Mouse (Mus musculus): ENCODE measurements at regions not wholly inside any gene's neighbourhood (a gene's known extent, or its start where the extent isn't known, plus 50 kb on each side); places are given as distances from the start of the nearest gene placed in this dataset.

GRCm38 (mm10) chr17:51683318-51683717 lies 149.8 kb downstream of the Satb1 start:
- no peak overlapping the region for H3K4me3 ChIP-seq (ENCODE audit: low read depth, low read length)
- no peak overlapping the region for H3K27ac ChIP-seq (replicated peaks)
- H3K4me2 ChIP-seq (replicated peaks; ENCODE audit: low read depth) = no peak overlapping the region
- 87% methylated on average over 4 of the region's 4 CpGs for WGBS
- DNase-seq (ENCODE audit: low spot score) (no peak), ATAC-seq (ENCODE audit: low FRiP score, low TSS enrichment) (no peak)
- no peaks in the 10 kb centered on the region for H3K27me3 ChIP-seq (ENCODE audit: control insufficient read depth, insufficient read depth, low read length)
- TF ChIP-seq CTCF (IDR thresholded peaks at IDR 0.05; ENCODE audit: low read depth) = no peak
- no peak for TF ChIP-seq EP300 (optimal IDR thresholded peaks at IDR 0.05)
- H3K4me1 ChIP-seq (replicated peaks; ENCODE audit: control insufficient read depth, insufficient read depth) = no peaks in the 10 kb centered on the region
- no peaks in the 10 kb centered on the region for H3K36me3 ChIP-seq (ENCODE audit: control insufficient read depth, insufficient read depth, low read length)
- no peak overlapping the region for H3K9ac ChIP-seq (ENCODE audit: low read length)
- no peaks in the 10 kb centered on the region for H3K9me3 ChIP-seq (ENCODE audit: control insufficient read depth, low read length)

- Histone ChIP-seq H3K36me3 (ENCODE audit: control insufficient read depth, insufficient read depth, low read length) (no peaks in the 10 kb centered on the region), H3K27ac (replicated peaks) (no peak overlapping the region), H3K4me3 (ENCODE audit: low read depth, low read length) (no peak overlapping the region), H3K9ac (ENCODE audit: low read length) (no peak overlapping the region), H3K4me2 (replicated peaks; ENCODE audit: low read depth) (no peak overlapping the region), H3K4me1 (replicated peaks; ENCODE audit: control insufficient read depth, insufficient read depth) (no peaks in the 10 kb centered on the region), H3K9me3 (ENCODE audit: control insufficient read depth, low read length) (no peaks in the 10 kb centered on the region), H3K27me3 (ENCODE audit: control insufficient read depth, insufficient read depth, low read length) (no peaks in the 10 kb centered on the region)
- DNase-seq (ENCODE audit: low spot score) = no peak
- no peak for TF ChIP-seq EP300 (optimal IDR thresholded peaks at IDR 0.05)
- TF ChIP-seq CTCF (IDR thresholded peaks at IDR 0.05; ENCODE audit: low read depth) = no peak
- 76% methylated on average over 3 of the region's 3 CpGs for WGBS
- ATAC-seq (ENCODE audit: low FRiP score, low TSS enrichment) = no peak
Observed at GRCm38 (mm10) chr17:51682368-51682767, 150.7 kb downstream of the Satb1 start.

- ATAC-seq (ENCODE audit: low FRiP score, low TSS enrichment) = no peak
- Histone ChIP-seq H3K9me3 (ENCODE audit: control insufficient read depth, low read length) (no peaks in the 10 kb centered on the region), H3K4me1 (replicated peaks; ENCODE audit: control insufficient read depth, insufficient read depth) (no peaks in the 10 kb centered on the region), H3K9ac (ENCODE audit: low read length) (no peak overlapping the region), H3K27me3 (ENCODE audit: control insufficient read depth, insufficient read depth, low read length) (no peaks in the 10 kb centered on the region), H3K4me2 (replicated peaks; ENCODE audit: low read depth) (no peak overlapping the region), H3K36me3 (ENCODE audit: control insufficient read depth, insufficient read depth, low read length) (no peaks in the 10 kb centered on the region), H3K27ac (replicated peaks) (no peak overlapping the region), H3K4me3 (ENCODE audit: low read depth, low read length) (no peak overlapping the region)
- TF ChIP-seq CTCF (IDR thresholded peaks at IDR 0.05; ENCODE audit: low read depth) (no peak), EP300 (optimal IDR thresholded peaks at IDR 0.05) (no peak)
- WGBS = 89% methylated on average over 8 of the region's 8 CpGs
- no peak for DNase-seq (ENCODE audit: low spot score)
Observed at GRCm38 (mm10) chr17:51677451-51677850, 155.6 kb downstream of the Satb1 start.

- no peak for DNase-seq (ENCODE audit: low spot score)
- TF ChIP-seq CTCF (IDR thresholded peaks at IDR 0.05; ENCODE audit: low read depth) = no peak
- no peak for TF ChIP-seq EP300 (optimal IDR thresholded peaks at IDR 0.05)
- no peaks in the 10 kb centered on the region for H3K9me3 ChIP-seq (ENCODE audit: control insufficient read depth, low read length)
- WGBS = 57% methylated on average over 4 of the region's 4 CpGs
- no peak overlapping the region for H3K27ac ChIP-seq (replicated peaks)
- no peaks in the 10 kb centered on the region for H3K4me1 ChIP-seq (replicated peaks; ENCODE audit: control insufficient read depth, insufficient read depth)
- H3K27me3 ChIP-seq (ENCODE audit: control insufficient read depth, insufficient read depth, low read length) = no peaks in the 10 kb centered on the region
- H3K4me3 ChIP-seq (ENCODE audit: low read depth, low read length) = no peak overlapping the region
- no peak overlapping the region for H3K4me2 ChIP-seq (replicated peaks; ENCODE audit: low read depth)
- H3K9ac ChIP-seq (ENCODE audit: low read length) = no peak overlapping the region
- ATAC-seq (ENCODE audit: low FRiP score, low TSS enrichment) = no peak
- no peaks in the 10 kb centered on the region for H3K36me3 ChIP-seq (ENCODE audit: control insufficient read depth, insufficient read depth, low read length)
Observed at GRCm38 (mm10) chr17:51658408-51658807, 174.7 kb downstream of the Satb1 start.

- Histone ChIP-seq H3K9ac (ENCODE audit: low read length) (no peak overlapping the region), H3K9me3 (ENCODE audit: control insufficient read depth, low read length) (no peaks in the 10 kb centered on the region), H3K27me3 (ENCODE audit: control insufficient read depth, insufficient read depth, low read length) (no peaks in the 10 kb centered on the region), H3K4me2 (replicated peaks; ENCODE audit: low read depth) (no peak overlapping the region), H3K36me3 (ENCODE audit: control insufficient read depth, insufficient read depth, low read length) (no peaks in the 10 kb centered on the region), H3K4me1 (replicated peaks; ENCODE audit: control insufficient read depth, insufficient read depth) (no peaks in the 10 kb centered on the region), H3K27ac (replicated peaks) (no peak overlapping the region), H3K4me3 (ENCODE audit: low read depth, low read length) (no peak overlapping the region)
- DNase-seq (ENCODE audit: low spot score) = no peak
- TF ChIP-seq EP300 (optimal IDR thresholded peaks at IDR 0.05) = no peak
- no peak for TF ChIP-seq CTCF (IDR thresholded peaks at IDR 0.05; ENCODE audit: low read depth)
- ATAC-seq (ENCODE audit: low FRiP score, low TSS enrichment) = no peak
- 65% methylated on average over 3 of the region's 3 CpGs for WGBS
Observed at GRCm38 (mm10) chr17:51653881-51654280, 179.2 kb downstream of the Satb1 start.

- Histone ChIP-seq H3K4me2 (replicated peaks; ENCODE audit: low read depth) (no peak overlapping the region), H3K4me1 (replicated peaks; ENCODE audit: control insufficient read depth, insufficient read depth) (no peaks in the 10 kb centered on the region), H3K9ac (ENCODE audit: low read length) (no peak overlapping the region), H3K4me3 (ENCODE audit: low read depth, low read length) (no peak overlapping the region), H3K36me3 (ENCODE audit: control insufficient read depth, insufficient read depth, low read length) (no peaks in the 10 kb centered on the region), H3K27ac (replicated peaks) (no peak overlapping the region), H3K9me3 (ENCODE audit: control insufficient read depth, low read length) (no peaks in the 10 kb centered on the region), H3K27me3 (ENCODE audit: control insufficient read depth, insufficient read depth, low read length) (no peaks in the 10 kb centered on the region)
- TF ChIP-seq EP300 (optimal IDR thresholded peaks at IDR 0.05) (no peak), CTCF (IDR thresholded peaks at IDR 0.05; ENCODE audit: low read depth) (no peak)
- ATAC-seq (ENCODE audit: low FRiP score, low TSS enrichment) (no peak), DNase-seq (ENCODE audit: low spot score) (no peak)
- 86% methylated on average over 2 of the region's 2 CpGs for WGBS
Observed at GRCm38 (mm10) chr17:51651880-51652279, 181.2 kb downstream of the Satb1 start.
